ENCODE assay signal across 13 mouse cellular contexts in genomic region chr6:125596701-125597318, GRCm38 (mm10). TPM values are rescaled to one million over a fixed set of nuclear protein-coding genes. Genes with fewer than 3 reads are reported as not detected.
A peak's percentile ranks its signal among the peaks of the same experiment; 100 is the strongest.
DNase-seq lines count a peak whose midpoint lies in the region; ATAC-seq and TF ChIP-seq lines count a peak whose summit lies in the region.
"Had no signal": no experiment of that assay in that cellular context is flagged by ENCODE, and none has a peak within 500 bp of the region (broad histone marks: within the 10 kb centered on the region; RNA-seq: fewer than 3 reads in every experiment).

No protein-coding gene starts in this region.

- peak; percentile 72 for DNase-seq in kidney, adult 2 months
- peak; percentile 12 for DNase-seq in adipocyte (ENCODE audit: low spot score)
- peak; percentile 55 for DNase-seq in embryo, embryonic 10.5 days (ENCODE audit: low spot score)
- DNase-seq in kidney, postnatal 0 days (ENCODE audit: low spot score), result peak; percentile 59
- DNase-seq in right cerebral cortex, postnatal 10 days (ENCODE audit: low spot score in 2 of 2), result no peak
- DNase-seq in T-cell, adult 2 months (ENCODE audit: low spot score), result no peak
- DNase-seq: cerebellum, adult 11-12 months; left cerebral cortex, postnatal 4 days had no signal

- H3K36me3 ChIP-seq in kidney, adult 2 months (ENCODE audit: control insufficient read depth, insufficient read depth, low read length), result no peaks in the 10 kb centered on the region
- no peaks in the 10 kb centered on the region for H3K36me3 ChIP-seq in kidney, embryonic 15.5 days
- no peaks in the 10 kb centered on the region for H3K36me3 ChIP-seq in kidney, postnatal 0 days (ENCODE audit: insufficient read depth, low read length)
- no peaks in the 10 kb centered on the region for H3K36me3 ChIP-seq in hindbrain, embryonic 12.5 days
- H3K36me3 ChIP-seq: forebrain, embryonic 12.5 days had no signal

- H3K9ac ChIP-seq in kidney, embryonic 15.5 days, result no peak overlapping the region
- no peak overlapping the region for H3K9ac ChIP-seq in kidney, postnatal 0 days (ENCODE audit: low read depth, low read length)
- H3K9ac ChIP-seq in hindbrain, embryonic 12.5 days, result no peak overlapping the region
- H3K9ac ChIP-seq: forebrain, embryonic 12.5 days had no signal

- no peak overlapping the region for H3K27ac ChIP-seq in kidney, adult 2 months (ENCODE audit: insufficient read depth, low read depth, low read length)
- H3K27ac ChIP-seq in kidney, embryonic 15.5 days, result no peak overlapping the region
- no peak overlapping the region for H3K27ac ChIP-seq in kidney, postnatal 0 days
- no peak overlapping the region for H3K27ac ChIP-seq in hindbrain, embryonic 12.5 days
- H3K27ac ChIP-seq: forebrain, embryonic 12.5 days had no signal

- 42% methylated on average over 16 of the region's 16 CpGs for WGBS in kidney, adult 2 months
- WGBS in kidney, embryonic 15.5 days, result 19% methylated on average over 16 of the region's 16 CpGs
- WGBS in kidney, postnatal 0 days, result 18% methylated on average over 16 of the region's 16 CpGs
- 28% methylated on average over 16 of the region's 16 CpGs for WGBS in hindbrain, embryonic 12.5 days

- H3K27me3 ChIP-seq in kidney, adult 2 months (replicated peaks; ENCODE audit: control insufficient read depth, insufficient read depth, low read length), result no peaks in the 10 kb centered on the region
- 0 out of 2 replicates have a peak, but pooled peaks cover 6% of the 10 kb centered on the region for H3K27me3 ChIP-seq in kidney, embryonic 15.5 days
- no peaks in the 10 kb centered on the region for H3K27me3 ChIP-seq in kidney, postnatal 0 days (ENCODE audit: insufficient read depth, low read length)
- H3K27me3 ChIP-seq in hindbrain, embryonic 12.5 days, result 0 out of 2 replicates have a peak, but pooled peaks cover 5% of the 10 kb centered on the region

- H3K4me3 ChIP-seq in kidney, adult 2 months (ENCODE audit: insufficient read depth, low read depth, low read length), result no peak overlapping the region
- H3K4me3 ChIP-seq in kidney, embryonic 15.5 days (replicated peaks), result no peak overlapping the region
- no peak overlapping the region for H3K4me3 ChIP-seq in kidney, postnatal 0 days (replicated peaks; ENCODE audit: low read depth, low read length)
- H3K4me3 ChIP-seq in hindbrain, embryonic 12.5 days, result no peak overlapping the region
- H3K4me3 ChIP-seq: forebrain, embryonic 12.5 days; myocyte had no signal

- TF ChIP-seq CTCF in kidney, adult 2 months (conservative IDR thresholded peaks at IDR 0.05; ENCODE audit: insufficient read depth, insufficient read length, low read depth, low read length), result no peak
- no peak for TF ChIP-seq CTCF in kidney, postnatal 0 days (IDR thresholded peaks at IDR 0.05; ENCODE audit: low read depth)

- H3K4me2 ChIP-seq in kidney, embryonic 15.5 days, result no peak overlapping the region
- H3K4me2 ChIP-seq in kidney, postnatal 0 days (ENCODE audit: low read length), result no peak overlapping the region
- no peak overlapping the region for H3K4me2 ChIP-seq in hindbrain, embryonic 12.5 days (replicated peaks)
- H3K4me2 ChIP-seq: forebrain, embryonic 12.5 days had no signal

- no peaks in the 10 kb centered on the region for H3K9me3 ChIP-seq in kidney, embryonic 15.5 days (replicated peaks)
- no peaks in the 10 kb centered on the region for H3K9me3 ChIP-seq in kidney, postnatal 0 days (replicated peaks; ENCODE audit: low read length)
- H3K9me3 ChIP-seq in hindbrain, embryonic 12.5 days (replicated peaks), result no peaks in the 10 kb centered on the region
- H3K9me3 ChIP-seq: forebrain, embryonic 12.5 days had no signal

- TF ChIP-seq POLR2A in kidney, adult 2 months (IDR thresholded peaks at IDR 0.05; ENCODE audit: low read depth, low read length), result no peak

- ATAC-seq in kidney, embryonic 15.5 days (replicated peaks; ENCODE audit: low FRiP score), result no peak
- no peak for ATAC-seq in kidney, postnatal 0 days (replicated peaks; ENCODE audit: low FRiP score, low read depth)
- no peak for ATAC-seq in hindbrain, embryonic 12.5 days (ENCODE audit: low FRiP score)
- ATAC-seq: inflammation-experienced regulatory T-cells, adult 6 months had no signal

- H3K4me1 ChIP-seq in kidney, adult 2 months (ENCODE audit: control insufficient read depth, insufficient read depth, low read length), result peaks cover 3% of the 10 kb centered on the region; the same call in 1 of the 2 replicates
- peaks cover 12% of the 10 kb centered on the region for H3K4me1 ChIP-seq in kidney, embryonic 15.5 days
- H3K4me1 ChIP-seq in kidney, postnatal 0 days (replicated peaks; ENCODE audit: insufficient read depth, low read length), result no peaks in the 10 kb centered on the region; the same call in 1 of the 2 replicates
- no peaks in the 10 kb centered on the region for H3K4me1 ChIP-seq in hindbrain, embryonic 12.5 days

RNA-seq across cellular contexts. Expression of gene Vwf, which starts 50.2 kb away (rescaled TPM):
- 14.6 and 16.8 TPM in 2 replicates for polyA plus RNA-seq in kidney, adult 2 months (2012; rRNA removed)
- 4.2 and 6.6 TPM in 2 replicates for polyA plus RNA-seq in kidney, embryonic 15.5 days (2015; fragmentation: Nextera tagmentation; extraction: Ambion mirVana)
- 4.5 and 5.1 TPM in 2 replicates for polyA plus RNA-seq in kidney, postnatal 0 days (2015; fragmentation: Nextera tagmentation; extraction: Ambion mirVana)
- 11.3 and 11.5 TPM in 2 replicates for polyA plus RNA-seq in hindbrain, embryonic 12.5 days (2016; fragmentation: Nextera tagmentation; extraction: Ambion mirVana)

Comparison
In these comparisons a context has a peak if more than half of its experiments do, and no peak if none do; other contexts are left out.
1. DNase-seq: peak in kidney, adult 2 months (single experiment), adipocyte (single experiment), embryo, embryonic 10.5 days (single experiment) and kidney, postnatal 0 days (single experiment); none in right cerebral cortex, postnatal 10 days (0 of 2) and T-cell, adult 2 months (single experiment).